Mouse (Mus musculus) telencephalon, adult 2 months (tissue): ENCODE data around the gene Trim13.
A peak's percentile ranks its signal among the peaks of the same experiment; 100 is the strongest.

Source experiments
- DNase-seq: peaks from one replicate; pipeline ENCODE4 v3.0.0-alpha.2; 2011; ENCODE audit warnings: low read depth, low spot score

The Trim13 gene

GRCm38 (mm10) chr14:61613319-61613718 lies 15.3 kb downstream of the Trim13 start:
- DNase-seq, result no peak

GRCm38 (mm10) chr14:61620371-61620770 lies 22.3 kb downstream of the Trim13 start:
- DNase-seq, result no peak

- no peak for DNase-seq
Measured at GRCm38 (mm10) chr14:61635969-61636368, 37.9 kb downstream of the Trim13 start.

- DNase-seq, result no peak
Measured at GRCm38 (mm10) chr14:61642668-61643067, 44.6 kb downstream of the Trim13 start.

- no peak for DNase-seq
Measured at GRCm38 (mm10) chr14:61645547-61645946, 47.5 kb downstream of the Trim13 start.

GRCm38 (mm10) chr14:61647182-61647880 lies 49.3 kb downstream of the Trim13 start:
- no peak for DNase-seq

- no peak for DNase-seq
Measured at GRCm38 (mm10) chr14:61647881-61648684, 50.0 kb downstream of the Trim13 start.

GRCm38 (mm10) chr14:61648685-61649504 lies 50.8 kb downstream of the Trim13 start:
- peak; percentile 89 for DNase-seq

- peak; percentile 45 for DNase-seq
Measured at GRCm38 (mm10) chr14:61650291-61650960, 52.4 kb downstream of the Trim13 start.
